Mouse (Mus musculus) urinary bladder, postnatal 14 days (tissue): Measurements from ENCODE around the gene Dab2ip.

Experiments
- DNase-seq: peaks from one replicate; pipeline ENCODE4 v3.0.0; 2021; ENCODE audit warnings: low spot score

Dab2ip gene

GRCm38 (mm10) chr2:35654795-35655194 lies 96.7 kb downstream of the Dab2ip start:
- no peak for DNase-seq

GRCm38 (mm10) chr2:35655996-35656395 lies 97.9 kb downstream of the Dab2ip start:
- no peak for DNase-seq

- no peak for DNase-seq
These were observed 100.2 kb downstream of the Dab2ip start for GRCm38 (mm10) chr2:35658311-35658710.

- DNase-seq: no peak
These were observed 101.6 kb downstream of the Dab2ip start for GRCm38 (mm10) chr2:35659578-35660194.

GRCm38 (mm10) chr2:35660953-35661374 lies 102.9 kb downstream of the Dab2ip start:
- peak; percentile 87 for DNase-seq

- DNase-seq: peak; percentile 61
These were observed 103.5 kb downstream of the Dab2ip start for GRCm38 (mm10) chr2:35661454-35662000.

- DNase-seq: peak; percentile 74
These were observed 104.0 kb downstream of the Dab2ip start for GRCm38 (mm10) chr2:35662001-35662491.

- no peak for DNase-seq
These were observed 104.9 kb downstream of the Dab2ip start for GRCm38 (mm10) chr2:35662738-35663550.

- no peak for DNase-seq
These were observed 109.7 kb downstream of the Dab2ip start for GRCm38 (mm10) chr2:35667746-35668145.

- peak; percentile 65 for DNase-seq
These were observed 111.2 kb downstream of the Dab2ip start for GRCm38 (mm10) chr2:35669217-35669616.

GRCm38 (mm10) chr2:35669748-35670147 lies 111.7 kb downstream of the Dab2ip start:
- DNase-seq: no peak

- no peak for DNase-seq
These were observed 112.2 kb downstream of the Dab2ip start for GRCm38 (mm10) chr2:35670300-35670699.

GRCm38 (mm10) chr2:35671980-35672910 lies 114.2 kb downstream of the Dab2ip start:
- peak; percentile 60 for DNase-seq

GRCm38 (mm10) chr2:35673181-35673580 lies 115.1 kb downstream of the Dab2ip start:
- no peak for DNase-seq

GRCm38 (mm10) chr2:35673986-35674385 lies 115.9 kb downstream of the Dab2ip start:
- DNase-seq: no peak

GRCm38 (mm10) chr2:35674431-35674830 lies 116.4 kb downstream of the Dab2ip start:
- no peak for DNase-seq

- DNase-seq: peak; percentile 69
These were observed 118.1 kb downstream of the Dab2ip start for GRCm38 (mm10) chr2:35676075-35676665.

GRCm38 (mm10) chr2:35677855-35678254 lies 119.8 kb downstream of the Dab2ip start:
- DNase-seq: no peak

- no peak for DNase-seq
These were observed 120.4 kb downstream of the Dab2ip start for GRCm38 (mm10) chr2:35678440-35678839.

GRCm38 (mm10) chr2:35679812-35680672 lies 122.0 kb downstream of the Dab2ip start:
- peak; percentile 68 for DNase-seq
